Mouse (Mus musculus) liver, embryonic 15.5 days (tissue): ENCODE measurements around the gene Dennd4a. TPM values are rescaled to one million over a fixed set of nuclear protein-coding genes. Genes with fewer than 3 reads are reported as not detected.

Experiments used
- ATAC-seq: fragments of 200-750 bp; cut with Nextera tagmentation; 2 replicates; pipeline ENCODE4 v1.8.0; 2017; ENCODE audit warnings: moderate number of reproducible peaks, mild to moderate bottlenecking, moderate library complexity; ENCODE audit not compliant: insufficient read depth
- H3K27ac ChIP-seq: fragments of 300-500 bp; sonication (generic); replicated peaks from 2 replicates; pipeline ENCODE4 v1.5.1; 2015; ENCODE audit warnings: mild to moderate bottlenecking, inconsistent platforms
- H3K27me3 ChIP-seq: fragments of 300-500 bp; sonication (generic); 2 replicates; pipeline ENCODE4 v1.6.1; 2015; ENCODE audit warnings: mild to moderate bottlenecking, inconsistent platforms
- H3K36me3 ChIP-seq: fragments of 300-500 bp; sonication (generic); replicated peaks from 2 replicates; pipeline ENCODE4 v1.6.1; 2015; ENCODE audit warnings: moderate library complexity, mild to moderate bottlenecking, inconsistent platforms
- H3K4me1 ChIP-seq: fragments of 300-500 bp; sonication (generic); replicated peaks from 2 replicates; pipeline ENCODE4 v1.6.1; 2015; ENCODE audit warnings: inconsistent platforms
- H3K4me2 ChIP-seq: fragments of 300-500 bp; sonication (generic); 2 replicates; pipeline ENCODE4 v1.6.1; 2015; ENCODE audit warnings: moderate library complexity, mild to moderate bottlenecking, inconsistent platforms
- H3K4me3 ChIP-seq: fragments of 300-500 bp; sonication (generic); replicated peaks from 2 replicates; pipeline ENCODE4 v1.5.1; 2015; ENCODE audit warnings: mild to moderate bottlenecking, inconsistent platforms
- H3K9ac ChIP-seq: fragments of 300-500 bp; sonication (generic); 2 replicates; pipeline ENCODE4 v1.6.1; 2015; ENCODE audit warnings: moderate library complexity, mild to moderate bottlenecking, inconsistent platforms
- H3K9me3 ChIP-seq: fragments of 300-500 bp; sonication (generic); replicated peaks from 2 replicates; pipeline ENCODE4 v1.6.1; 2016; ENCODE audit warnings: inconsistent platforms
- WGBS: fragments of 180-500 bp; shearing (Covaris S2); methylation state at CpG from one replicate; pipeline ENCODE4 v1.1.7; 2015; ENCODE audit warnings: mixed read lengths; ENCODE audit not compliant: insufficient replicate concordance; 5-methylcytosine and 5-hydroxymethylcytosine counted together
- polyA plus RNA-seq: library from polyadenylated mRNA; unstranded; fragments of >200 nt; fragmentation: Nextera tagmentation; extraction: Ambion mirVana; gene quantifications from 2 replicates; pipeline ENCODE4 v1.2.1, GENCODE M21; 2015

The Dennd4a gene
- 34.2 and 41.6 TPM in 2 replicates for polyA plus RNA-seq

DNA sequence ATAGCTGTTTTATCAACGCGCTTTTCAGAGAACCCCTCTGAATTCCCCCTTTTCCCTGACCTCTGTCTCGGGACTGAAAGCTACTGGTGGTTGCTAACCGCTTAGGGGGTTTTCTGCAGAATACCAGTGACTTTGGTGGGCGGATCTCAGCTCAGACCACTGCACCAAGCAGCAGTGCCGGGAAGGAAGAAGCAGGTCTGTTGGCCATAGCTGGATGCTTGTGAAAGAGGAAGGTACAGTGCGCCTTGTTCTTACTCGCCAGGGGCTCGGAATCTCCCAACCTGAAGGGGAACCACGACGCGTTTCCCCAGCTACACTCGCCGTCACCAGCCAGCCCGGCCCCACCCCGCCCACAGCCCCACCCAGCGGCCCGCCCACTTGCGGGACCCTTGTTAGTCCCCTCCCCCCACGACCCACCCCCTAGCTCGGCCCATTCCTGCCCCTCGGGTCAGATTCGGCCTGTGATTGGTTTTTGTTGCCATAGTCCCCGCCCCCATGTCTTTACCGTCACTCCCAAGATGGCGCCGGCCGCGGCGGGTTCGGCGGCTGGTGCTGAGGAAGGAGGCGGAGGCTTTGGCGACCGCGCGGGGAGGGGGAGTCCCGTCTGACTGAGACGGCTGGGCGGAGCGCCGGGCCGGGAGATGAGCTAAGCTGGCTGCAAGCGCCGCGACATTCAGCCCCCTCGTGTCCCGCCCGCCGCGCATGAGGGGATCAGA is at the start of gene Dennd4a:
TSS of gene Dennd4a (plus strand) at position 519 of the 716 bp plus-strand sequence.
- peak within 1 kb of the TSS; percentile 96 for H3K9ac ChIP-seq
- peaks cover 71% of the 10 kb centered on the region for H3K4me1 ChIP-seq
- under 1% methylated on average over 51 of the region's 51 CpGs for WGBS
- H3K9me3 ChIP-seq = no peaks in the 10 kb centered on the region
- H3K27ac ChIP-seq = peak within 1 kb of the TSS; percentile 98
- peak within 1 kb of the TSS; percentile 93 for H3K4me3 ChIP-seq
- no peaks in the 10 kb centered on the region for H3K27me3 ChIP-seq
- peaks cover 14% of the 10 kb centered on the region for H3K36me3 ChIP-seq
- ATAC-seq = peak; percentile 88
- H3K4me2 ChIP-seq = peak within 1 kb of the TSS; percentile 85

DNA sequence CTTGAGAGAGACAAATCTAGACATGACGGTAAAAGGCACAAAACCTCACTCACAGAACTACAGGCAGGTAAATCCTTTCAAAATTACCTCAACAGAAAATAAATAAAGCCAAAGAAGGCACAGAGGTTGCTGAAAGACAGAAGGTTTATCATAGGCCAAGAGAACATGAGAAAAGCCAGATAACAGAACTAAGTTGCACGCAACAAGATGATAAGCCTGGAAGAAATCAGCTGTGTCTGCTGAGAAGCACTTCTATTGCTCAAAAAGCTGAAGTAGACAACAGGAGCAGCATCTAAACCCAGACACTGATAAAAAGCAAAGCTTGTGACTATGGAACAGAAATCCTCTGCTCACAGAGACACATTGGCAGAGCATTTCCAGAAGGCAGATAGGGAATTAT is 46.3 kb upstream of the Dennd4a start:
- no peak overlapping the region for H3K27ac ChIP-seq
- H3K4me1 ChIP-seq = 0 out of 2 replicates have a peak, but pooled peaks cover 5% of the 10 kb centered on the region
- ATAC-seq = no peak
- no peak overlapping the region for H3K9ac ChIP-seq
- WGBS = 48% methylated on average over 2 of the region's 2 CpGs
- H3K27me3 ChIP-seq = no peaks in the 10 kb centered on the region
- no peaks in the 10 kb centered on the region for H3K36me3 ChIP-seq
- no peaks in the 10 kb centered on the region for H3K9me3 ChIP-seq
- H3K4me2 ChIP-seq = no peak overlapping the region
- no peak overlapping the region for H3K4me3 ChIP-seq

DNA sequence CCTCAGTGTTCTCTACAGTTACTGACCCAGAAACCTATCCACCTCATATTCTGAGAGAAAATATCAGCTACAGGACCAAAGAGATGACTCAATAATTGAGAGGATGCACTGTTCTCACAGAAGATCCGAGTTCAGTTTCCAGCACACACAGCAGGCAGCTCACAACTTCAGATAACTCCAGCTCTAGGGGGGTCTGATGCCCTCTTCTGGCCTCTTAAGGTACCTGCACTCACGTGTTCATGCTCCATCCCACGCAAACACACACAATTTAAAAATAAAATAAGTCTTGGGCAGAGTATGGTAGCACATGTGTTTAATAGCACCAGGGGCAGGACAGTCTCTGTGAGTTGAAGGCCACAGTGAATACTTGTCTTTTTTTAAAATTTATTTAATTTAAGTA is 45.0 kb upstream of the Dennd4a start:
- 76% methylated on average over 3 of the region's 3 CpGs for WGBS
- H3K4me2 ChIP-seq = no peak overlapping the region

DNA sequence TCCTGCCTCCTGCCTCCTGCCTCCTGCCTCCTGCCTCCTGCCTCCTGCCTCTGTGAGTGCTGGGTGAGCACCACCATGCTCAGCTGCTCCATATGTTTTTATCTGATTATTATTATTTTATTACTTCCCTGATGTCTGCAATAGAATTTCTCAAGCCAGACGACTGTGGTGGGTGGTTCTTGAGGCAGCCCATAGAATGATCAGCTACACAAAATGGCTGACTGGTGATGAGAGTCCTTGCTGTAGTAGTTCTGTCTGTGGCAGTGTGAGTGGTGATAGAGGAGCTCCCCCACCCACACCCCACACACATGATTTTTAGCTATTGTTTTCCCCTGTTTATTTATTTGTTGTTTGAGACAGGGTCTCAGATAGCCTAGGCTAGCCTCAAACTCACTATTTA is 43.3 kb upstream of the Dennd4a start:
- Histone ChIP-seq H3K4me3 (no peak overlapping the region), H3K4me1 (peaks cover 12% of the 10 kb centered on the region; the same call in 1 of the 2 replicates), H3K36me3 (no peaks in the 10 kb centered on the region), H3K4me2 (no peak overlapping the region), H3K9ac (no peak overlapping the region), H3K27me3 (no peaks in the 10 kb centered on the region), H3K27ac (no peak overlapping the region), H3K9me3 (no peaks in the 10 kb centered on the region)
- 22% methylated on average over 1 of the region's 1 CpGs for WGBS
- no peak for ATAC-seq

More for the DNA sequence above, 45.0 kb upstream of the Dennd4a start:
- no peaks in the 10 kb centered on the region for H3K9me3 ChIP-seq
- H3K27me3 ChIP-seq = no peaks in the 10 kb centered on the region
- no peak for ATAC-seq
- peaks cover 11% of the 10 kb centered on the region; the same call in 1 of the 2 replicates for H3K4me1 ChIP-seq
- no peak overlapping the region for H3K4me3 ChIP-seq
- H3K9ac ChIP-seq = no peak overlapping the region
- no peak overlapping the region for H3K27ac ChIP-seq
- no peaks in the 10 kb centered on the region for H3K36me3 ChIP-seq

DNA sequence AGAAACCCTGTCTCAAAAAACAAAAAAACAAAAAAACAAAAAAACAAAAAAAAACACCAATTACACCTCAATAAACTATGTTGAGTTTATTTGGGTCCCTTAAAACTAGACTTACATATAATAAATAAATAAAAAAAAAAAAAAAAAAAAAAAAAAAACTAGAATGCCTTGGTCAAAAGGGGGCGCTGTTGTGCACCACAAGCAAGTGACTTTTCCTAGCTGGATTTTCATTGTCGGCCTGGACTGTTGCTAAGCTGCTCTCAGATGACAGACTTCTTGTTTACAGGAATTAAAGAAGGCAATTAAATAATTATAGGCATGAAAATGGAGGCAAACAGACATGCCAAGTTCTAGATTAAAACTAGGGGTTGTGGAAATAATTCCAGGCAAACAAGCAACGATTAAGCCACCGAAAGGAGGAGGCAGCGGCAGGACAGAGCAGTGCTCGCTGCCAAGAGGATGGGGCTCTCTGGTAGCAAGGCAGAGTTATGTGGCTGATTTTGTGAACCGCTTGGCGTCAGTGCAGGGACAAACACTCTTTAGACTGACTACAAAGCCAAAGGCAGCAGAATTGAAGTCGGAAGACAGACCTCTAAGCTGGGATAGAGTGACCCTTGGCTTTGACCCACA is 42.0 kb upstream of the Dennd4a start:
- H3K4me1 ChIP-seq = peaks cover 16% of the 10 kb centered on the region
- H3K27me3 ChIP-seq = no peaks in the 10 kb centered on the region
- H3K4me2 ChIP-seq = no peak overlapping the region
- no peak for ATAC-seq
- H3K36me3 ChIP-seq = no peaks in the 10 kb centered on the region
- no peaks in the 10 kb centered on the region for H3K9me3 ChIP-seq
- H3K4me3 ChIP-seq = no peak overlapping the region
- H3K27ac ChIP-seq = no peak overlapping the region
- WGBS = 60% methylated on average over 9 of the region's 9 CpGs
- H3K9ac ChIP-seq = no peak overlapping the region

DNA sequence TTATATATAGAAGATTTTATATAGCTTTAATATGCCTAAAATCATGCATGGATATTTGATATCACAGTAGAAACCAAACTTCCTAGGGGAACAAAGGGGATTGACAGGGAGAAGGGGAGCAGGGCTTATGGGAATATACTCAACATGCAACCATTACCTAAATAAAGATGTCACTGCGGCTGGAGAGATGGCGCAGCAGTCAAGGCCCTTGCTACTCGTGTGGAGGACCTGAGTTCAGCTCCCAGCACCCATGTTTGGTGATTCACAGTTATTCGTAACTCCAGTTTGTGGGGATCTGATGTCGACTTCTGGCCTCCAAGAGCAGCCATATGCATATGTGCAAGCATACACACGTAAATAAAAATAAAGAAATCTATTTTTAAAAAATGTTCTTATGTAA is 41.2 kb upstream of the Dennd4a start:
- Histone ChIP-seq H3K9me3 (no peaks in the 10 kb centered on the region), H3K4me3 (no peak overlapping the region), H3K27ac (no peak overlapping the region), H3K4me1 (peaks cover 19% of the 10 kb centered on the region), H3K36me3 (no peaks in the 10 kb centered on the region), H3K4me2 (no peak overlapping the region), H3K9ac (no peak overlapping the region), H3K27me3 (no peaks in the 10 kb centered on the region)
- 81% methylated on average over 6 of the region's 6 CpGs for WGBS
- ATAC-seq = no peak

DNA sequence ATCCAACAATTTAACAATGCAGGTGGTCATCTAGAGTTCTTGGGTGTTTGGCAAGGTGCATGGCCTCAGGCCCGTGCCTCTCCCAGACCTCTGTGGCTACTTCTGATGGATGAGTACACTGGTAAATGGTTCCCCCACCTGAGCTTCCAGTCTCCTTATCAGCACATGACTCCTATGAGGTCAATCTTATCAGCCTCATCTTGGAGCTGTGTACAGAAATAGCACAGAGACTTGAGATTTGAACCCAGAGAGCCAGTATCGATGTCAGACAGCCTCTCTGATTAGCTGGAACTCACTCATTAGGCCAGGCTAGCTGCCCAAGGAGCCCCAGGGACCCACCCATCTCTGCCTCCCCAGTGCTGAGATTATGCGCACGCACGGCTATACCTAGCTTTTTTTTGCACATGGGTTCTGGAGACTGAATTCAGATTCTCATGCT is 40.7 kb upstream of the Dennd4a start:
- no peaks in the 10 kb centered on the region for H3K9me3 ChIP-seq
- H3K36me3 ChIP-seq = no peaks in the 10 kb centered on the region
- 60% methylated on average over 5 of the region's 5 CpGs for WGBS
- H3K4me1 ChIP-seq = peaks cover 22% of the 10 kb centered on the region
- H3K27ac ChIP-seq = no peak overlapping the region
- H3K4me3 ChIP-seq = no peak overlapping the region
- no peaks in the 10 kb centered on the region for H3K27me3 ChIP-seq
- no peak overlapping the region for H3K4me2 ChIP-seq
- ATAC-seq = no peak
- no peak overlapping the region for H3K9ac ChIP-seq

DNA sequence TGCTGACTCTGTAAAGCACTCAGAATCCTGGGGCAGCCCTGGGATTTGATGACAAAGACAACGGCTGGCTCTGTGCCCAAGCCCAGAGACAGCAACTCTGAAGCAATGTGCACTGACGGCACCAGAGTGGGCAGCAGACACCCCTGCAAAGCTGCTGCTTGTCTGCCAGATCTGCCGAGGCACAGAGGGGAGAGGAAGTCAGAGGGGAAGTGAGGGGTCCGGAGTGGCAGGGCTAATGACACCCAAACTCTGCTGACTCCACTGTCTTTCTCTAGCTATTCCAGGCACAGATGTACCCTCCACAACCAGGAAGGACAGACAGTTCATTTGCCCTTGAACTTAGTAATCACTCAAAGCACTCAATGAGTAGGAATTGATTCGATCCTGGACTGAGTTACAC is 39.9 kb upstream of the Dennd4a start:
- Histone ChIP-seq H3K36me3 (no peaks in the 10 kb centered on the region), H3K9ac (no peak overlapping the region), H3K4me2 (no peak overlapping the region), H3K4me1 (peaks cover 26% of the 10 kb centered on the region), H3K4me3 (no peak overlapping the region), H3K27me3 (no peaks in the 10 kb centered on the region), H3K27ac (no peak overlapping the region), H3K9me3 (no peaks in the 10 kb centered on the region)
- ATAC-seq = peak; percentile 31; the same call in 1 of the 2 replicates
- WGBS = 14% methylated on average over 5 of the region's 5 CpGs

DNA sequence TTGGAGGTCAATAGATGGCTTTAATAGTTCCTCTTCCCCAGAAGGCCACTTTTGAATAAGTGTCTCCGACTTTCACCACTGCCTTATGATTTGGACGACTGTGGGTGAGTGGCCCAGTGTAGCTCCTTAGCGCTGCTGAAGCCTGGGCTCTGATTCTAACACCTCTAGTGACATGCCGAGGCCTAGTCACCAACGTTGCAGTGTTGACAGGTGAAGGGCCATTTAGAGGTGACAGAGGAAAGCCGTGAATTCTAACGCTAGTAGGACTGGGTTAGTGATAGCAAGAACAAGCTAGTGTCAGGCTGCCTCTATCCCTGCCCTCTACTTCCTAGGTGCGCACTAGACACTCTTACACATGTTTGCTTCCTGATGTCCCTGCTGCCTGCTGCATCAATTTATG is 37.9 kb upstream of the Dennd4a start:
- WGBS = 72% methylated on average over 8 of the region's 8 CpGs

DNA sequence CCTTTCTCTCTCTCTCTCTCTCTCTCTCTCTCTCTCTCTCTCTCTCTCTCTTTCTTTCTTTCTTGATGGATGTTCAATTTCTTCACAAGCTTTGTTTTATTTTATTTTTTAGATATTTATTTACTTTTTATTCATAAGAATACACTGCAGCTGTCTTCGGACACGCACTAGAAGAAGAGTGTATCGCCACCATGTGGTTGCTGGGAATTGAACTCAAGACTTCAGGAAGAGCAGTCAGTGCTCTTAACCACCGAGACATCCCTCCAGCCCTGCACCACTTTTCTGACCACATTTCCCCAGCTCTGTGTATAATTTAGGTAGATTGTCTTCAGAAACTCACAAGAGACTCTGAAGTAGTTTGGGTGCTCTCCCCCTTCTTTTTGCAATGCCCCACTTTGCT is 37.2 kb upstream of the Dennd4a start:
- WGBS = 44% methylated on average over 4 of the region's 4 CpGs
- H3K9ac ChIP-seq = no peak overlapping the region
- no peak overlapping the region for H3K4me3 ChIP-seq
- H3K4me2 ChIP-seq = no peak overlapping the region
- H3K9me3 ChIP-seq = no peaks in the 10 kb centered on the region
- no peaks in the 10 kb centered on the region for H3K36me3 ChIP-seq
- peaks cover 26% of the 10 kb centered on the region for H3K4me1 ChIP-seq
- H3K27me3 ChIP-seq = no peaks in the 10 kb centered on the region
- ATAC-seq = no peak
- peak overlapping the region; percentile 68 for H3K27ac ChIP-seq

More for the DNA sequence above, 37.9 kb upstream of the Dennd4a start:
- Histone ChIP-seq H3K9me3 (no peaks in the 10 kb centered on the region), H3K9ac (no peak overlapping the region), H3K4me3 (no peak overlapping the region), H3K36me3 (no peaks in the 10 kb centered on the region), H3K27ac (no peak overlapping the region), H3K4me2 (no peak overlapping the region), H3K4me1 (peaks cover 26% of the 10 kb centered on the region), H3K27me3 (no peaks in the 10 kb centered on the region)
- no peak for ATAC-seq

DNA sequence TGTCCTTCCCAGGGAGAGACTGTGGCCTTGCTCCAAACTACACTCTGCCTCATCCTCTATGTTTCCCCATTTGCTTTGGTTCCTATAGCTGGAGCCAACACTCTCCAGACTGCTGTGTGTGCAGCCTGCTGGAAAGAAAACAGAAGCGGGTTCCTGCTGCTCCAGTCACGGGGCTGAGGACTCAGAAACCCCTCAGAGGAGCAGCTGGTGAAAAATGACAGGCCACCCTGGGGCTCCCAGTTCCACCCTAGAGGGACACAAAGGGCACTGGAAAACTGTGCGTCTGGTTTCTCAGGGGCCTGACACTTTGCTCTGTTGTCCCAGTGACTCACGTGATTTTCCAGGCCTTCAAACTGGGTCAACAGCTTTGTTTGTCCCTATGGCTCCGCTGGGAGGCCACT is 36.7 kb upstream of the Dennd4a start:
- H3K27me3 ChIP-seq = no peaks in the 10 kb centered on the region

More for the DNA sequence above, 36.7 kb upstream of the Dennd4a start:
- no peak overlapping the region for H3K4me2 ChIP-seq
- H3K9me3 ChIP-seq = no peaks in the 10 kb centered on the region
- peaks cover 24% of the 10 kb centered on the region for H3K4me1 ChIP-seq
- ATAC-seq = peak; percentile 51; the same call in 1 of the 2 replicates
- peak overlapping the region; percentile 68 for H3K27ac ChIP-seq
- H3K36me3 ChIP-seq = no peaks in the 10 kb centered on the region
- 57% methylated on average over 5 of the region's 5 CpGs for WGBS
- no peak overlapping the region for H3K9ac ChIP-seq
- H3K4me3 ChIP-seq = no peak overlapping the region
